Mouse (Mus musculus) E14TG2a.4 (cell line): Measurements from ENCODE around the gene Rad9a.
A peak's percentile ranks its signal among the peaks of the same experiment; 100 is the strongest.

Source experiments
- H3K27me3 ChIP-seq: 2 replicates; pipeline ENCODE4 v1.6.1; 2014; ENCODE audit warnings: low read length, control low read depth; ENCODE audit not compliant: insufficient read depth
- H3K36me3 ChIP-seq: 2 replicates; pipeline ENCODE4 v1.6.1; 2014; ENCODE audit warnings: low read length, control low read depth; ENCODE audit not compliant: insufficient read depth
- H3K4me1 ChIP-seq: replicated peaks from 2 replicates; pipeline ENCODE4 v1.6.1; 2014; ENCODE audit warnings: low read depth, low read length, control low read depth
- H3K4me3 ChIP-seq: replicated peaks from 2 replicates; pipeline ENCODE4 v1.5.1; 2014; ENCODE audit warnings: mild to moderate bottlenecking, low read length
- H3K9me3 ChIP-seq: 2 replicates; pipeline ENCODE4 v1.6.1; 2014; ENCODE audit warnings: low read length, control low read depth
- CTCF ChIP-seq: conservative IDR thresholded peaks from 2 replicates; pipeline ENCODE4 v1.5.1; 2014; ENCODE audit warnings: low read length
- NANOG ChIP-seq: IDR thresholded peaks from 2 replicates; pipeline ENCODE4 v1.6.1; 2014; ENCODE audit warnings: borderline replicate concordance, low read length, mixed read lengths
- POU5F1 ChIP-seq: IDR thresholded peaks from 2 replicates; pipeline ENCODE4 v1.6.1; 2014; ENCODE audit warnings: low read length, borderline replicate concordance

Rad9a gene

DNA sequence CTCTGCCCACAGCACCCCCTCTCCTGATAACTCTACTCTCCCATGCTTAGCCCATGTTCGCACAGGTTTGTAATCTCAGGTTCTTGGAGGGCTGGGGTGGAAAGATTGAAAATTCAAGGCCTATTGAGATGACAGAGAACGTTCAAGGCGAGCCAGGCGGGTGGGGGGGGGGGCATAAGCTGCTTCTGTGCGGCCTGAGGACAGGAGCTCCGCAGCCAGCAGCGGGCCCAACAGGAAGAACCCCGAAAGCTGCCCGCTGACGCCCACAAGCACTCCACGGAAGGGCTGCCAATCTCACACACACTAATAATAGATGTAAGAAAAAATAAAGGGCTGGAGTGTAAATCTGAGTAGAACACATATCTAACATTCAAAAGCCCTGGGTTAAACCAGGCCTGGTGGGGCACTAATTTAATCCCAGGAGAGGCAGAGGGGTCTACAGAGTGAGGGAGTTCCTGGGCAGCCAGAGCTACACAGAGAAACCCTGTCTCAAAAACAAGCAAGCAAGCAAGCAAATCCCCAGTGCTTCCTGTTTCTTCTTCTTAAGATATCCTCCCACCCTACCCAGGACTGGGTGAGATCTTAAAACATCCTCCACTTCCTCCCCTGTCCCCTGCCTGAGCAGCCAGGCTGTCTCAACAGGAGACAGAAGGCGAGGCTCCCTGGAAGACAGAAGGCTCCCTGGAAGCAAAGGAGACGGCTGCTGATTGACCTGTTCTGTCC lies 2.3 kb upstream of the Rad9a start:
- H3K9me3 ChIP-seq = no peaks in the 10 kb centered on the region
- H3K36me3 ChIP-seq = peaks cover 21% of the 10 kb centered on the region
- peaks cover 3% of the 10 kb centered on the region; the same call in 1 of the 2 replicates for H3K27me3 ChIP-seq
- TF ChIP-seq CTCF (no peak), POU5F1 (no peak), NANOG (no peak)
- no peak overlapping the region for H3K4me3 ChIP-seq
- H3K4me1 ChIP-seq = peaks cover 81% of the 10 kb centered on the region

- peaks cover 81% of the 10 kb centered on the region for H3K4me1 ChIP-seq
- H3K4me3 ChIP-seq = no peak overlapping the region
- peaks cover 3% of the 10 kb centered on the region; the same call in 1 of the 2 replicates for H3K27me3 ChIP-seq
- no peaks in the 10 kb centered on the region for H3K9me3 ChIP-seq
- no peak for TF ChIP-seq CTCF
- no peak for TF ChIP-seq NANOG
- no peak for TF ChIP-seq POU5F1
- peaks cover 27% of the 10 kb centered on the region for H3K36me3 ChIP-seq
Measured at GRCm38 (mm10) chr19:4203148-4203547, 1.7 kb upstream of the Rad9a start.

DNA sequence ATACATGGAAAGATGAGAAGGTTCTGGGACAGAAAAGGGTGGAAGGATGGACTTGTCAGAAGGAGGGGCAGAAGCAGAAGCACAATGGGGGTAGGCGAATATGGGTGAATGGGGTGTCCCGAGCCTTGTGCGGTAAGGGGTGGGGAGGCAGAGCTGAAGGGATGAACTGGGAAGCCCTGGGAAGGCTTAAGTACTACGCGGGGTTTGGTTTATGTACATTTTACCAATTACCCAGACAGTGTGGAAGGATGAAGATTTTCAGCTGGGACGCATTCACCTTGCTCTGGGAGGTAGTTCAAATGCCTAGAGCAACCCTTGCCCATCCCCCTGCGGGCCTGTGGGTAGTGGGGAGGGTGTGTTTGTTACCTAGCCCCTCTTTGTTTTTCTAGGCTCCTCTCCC lies 687 bp upstream of the Rad9a start:
- H3K27me3 ChIP-seq = peaks cover 3% of the 10 kb centered on the region; the same call in 1 of the 2 replicates
- H3K9me3 ChIP-seq = no peaks in the 10 kb centered on the region
- peaks cover 37% of the 10 kb centered on the region for H3K36me3 ChIP-seq
- peaks cover 81% of the 10 kb centered on the region for H3K4me1 ChIP-seq
- peak overlapping the region; percentile 92 for H3K4me3 ChIP-seq
- TF ChIP-seq CTCF (no peak), POU5F1 (no peak), NANOG (no peak)

GRCm38 (mm10) chr19:4197180-4197579 lies 4.3 kb downstream of the Rad9a start:
- H3K4me3 ChIP-seq = peak overlapping the region; percentile 20; the same call in 1 of the 2 replicates
- H3K4me1 ChIP-seq = peaks cover 89% of the 10 kb centered on the region
- no peaks in the 10 kb centered on the region for H3K9me3 ChIP-seq
- TF ChIP-seq NANOG (no peak), POU5F1 (no peak), CTCF (no peak)
- H3K36me3 ChIP-seq = peaks cover 81% of the 10 kb centered on the region
- no peaks in the 10 kb centered on the region for H3K27me3 ChIP-seq

DNA sequence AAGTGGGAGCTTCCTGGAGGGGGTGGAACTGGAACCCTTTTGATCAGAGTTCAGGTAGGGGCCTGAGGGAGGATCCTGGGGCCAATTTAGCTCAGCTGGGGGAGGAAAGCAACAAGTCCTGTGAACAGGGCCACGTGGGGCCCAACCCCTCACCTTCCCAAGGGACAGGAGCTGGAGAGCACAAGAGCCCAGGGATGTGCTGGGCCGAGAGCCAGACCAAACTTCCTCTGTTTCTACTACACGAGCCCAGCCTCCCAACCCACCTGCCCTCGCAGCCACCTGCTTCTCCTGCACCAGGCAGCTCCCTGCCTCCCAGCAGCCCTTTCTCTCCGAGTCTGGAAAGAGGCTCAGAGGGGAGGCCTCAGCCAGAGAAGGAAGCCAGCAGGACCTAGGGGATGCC lies 4.9 kb downstream of the Rad9a start:
- H3K4me3 ChIP-seq = peak overlapping the region; percentile 20; the same call in 1 of the 2 replicates
- H3K9me3 ChIP-seq = no peaks in the 10 kb centered on the region
- peaks cover 85% of the 10 kb centered on the region for H3K4me1 ChIP-seq
- H3K27me3 ChIP-seq = no peaks in the 10 kb centered on the region
- TF ChIP-seq POU5F1 = no peak
- no peak for TF ChIP-seq NANOG
- TF ChIP-seq CTCF = no peak
- peaks cover 81% of the 10 kb centered on the region for H3K36me3 ChIP-seq

DNA sequence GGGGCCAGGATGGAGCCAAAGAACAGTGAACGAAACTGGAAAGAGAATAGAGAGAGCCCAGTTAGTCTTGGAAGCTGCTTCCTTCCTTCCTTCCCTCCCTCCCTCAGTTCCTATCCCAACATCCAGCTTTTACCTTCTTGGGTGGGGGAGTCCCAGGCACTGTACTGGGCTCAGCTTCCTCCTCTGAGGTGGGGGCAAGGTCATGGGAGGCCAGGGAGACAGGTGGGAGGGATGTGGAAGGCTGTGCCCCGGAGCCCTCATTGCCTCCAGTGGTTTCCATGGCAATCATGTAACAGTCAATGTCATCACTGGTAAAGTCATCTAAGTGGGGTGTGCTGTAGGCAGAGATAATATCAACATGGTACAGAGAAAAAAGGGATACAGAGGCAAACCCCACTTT lies 5.4 kb downstream of the Rad9a start:
- H3K9me3 ChIP-seq = no peaks in the 10 kb centered on the region
- peaks cover 81% of the 10 kb centered on the region for H3K36me3 ChIP-seq
- H3K4me1 ChIP-seq = peaks cover 90% of the 10 kb centered on the region
- peak overlapping the region; percentile 23; the same call in 1 of the 2 replicates for H3K4me3 ChIP-seq
- TF ChIP-seq NANOG = no peak
- TF ChIP-seq POU5F1 = no peak
- TF ChIP-seq CTCF = no peak
- H3K27me3 ChIP-seq = no peaks in the 10 kb centered on the region

- H3K9me3 ChIP-seq = no peaks in the 10 kb centered on the region
- H3K36me3 ChIP-seq = peaks cover 73% of the 10 kb centered on the region
- H3K4me3 ChIP-seq = no peak overlapping the region
- TF ChIP-seq POU5F1 (no peak), CTCF (no peak), NANOG (no peak)
- peaks cover 90% of the 10 kb centered on the region for H3K4me1 ChIP-seq
- no peaks in the 10 kb centered on the region for H3K27me3 ChIP-seq
Measured at GRCm38 (mm10) chr19:4194776-4195650, 6.4 kb downstream of the Rad9a start.

DNA sequence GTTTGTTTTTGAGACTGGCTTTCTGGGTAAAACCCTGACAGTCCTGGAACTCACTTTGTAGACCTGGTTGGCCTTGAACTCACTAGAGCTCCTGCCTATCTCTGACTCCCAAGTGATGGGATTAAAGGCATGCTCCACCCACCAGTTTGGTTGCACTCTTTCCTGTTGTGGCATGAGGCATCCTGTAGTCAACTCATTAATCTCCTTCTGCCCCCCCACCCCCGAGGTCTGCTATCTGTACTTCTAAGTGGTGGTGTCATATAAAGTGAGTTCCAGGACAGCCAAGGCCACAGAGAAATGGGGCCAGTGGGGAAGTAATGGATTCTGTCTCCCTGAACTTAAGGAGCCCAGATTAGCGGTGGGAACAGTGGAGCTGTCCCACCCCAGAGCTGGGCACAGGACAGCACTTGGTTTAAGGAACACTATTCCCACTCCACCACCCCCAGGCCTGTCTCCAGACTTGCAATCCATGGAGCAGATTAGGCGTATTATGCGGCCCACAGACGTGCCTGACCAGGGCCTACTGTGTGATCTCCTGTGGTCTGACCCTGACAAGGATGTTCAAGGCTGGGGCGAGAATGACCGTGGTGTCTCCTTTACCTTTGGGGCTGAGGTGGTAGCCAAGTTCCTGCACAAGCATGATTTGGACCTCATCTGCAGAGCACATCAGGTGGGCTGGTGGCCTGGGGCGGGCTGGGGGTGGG lies 7.3 kb downstream of the Rad9a start:
- TF ChIP-seq POU5F1 = no peak
- no peak for TF ChIP-seq CTCF
- no peak for TF ChIP-seq NANOG
- peaks cover 64% of the 10 kb centered on the region for H3K36me3 ChIP-seq
- peak overlapping the region; percentile 98 for H3K4me3 ChIP-seq
- H3K27me3 ChIP-seq = no peaks in the 10 kb centered on the region
- no peaks in the 10 kb centered on the region for H3K9me3 ChIP-seq
- H3K4me1 ChIP-seq = peaks cover 89% of the 10 kb centered on the region
